Mouse (Mus musculus): ENCODE measurements around the gene Pgs1.

DNA sequence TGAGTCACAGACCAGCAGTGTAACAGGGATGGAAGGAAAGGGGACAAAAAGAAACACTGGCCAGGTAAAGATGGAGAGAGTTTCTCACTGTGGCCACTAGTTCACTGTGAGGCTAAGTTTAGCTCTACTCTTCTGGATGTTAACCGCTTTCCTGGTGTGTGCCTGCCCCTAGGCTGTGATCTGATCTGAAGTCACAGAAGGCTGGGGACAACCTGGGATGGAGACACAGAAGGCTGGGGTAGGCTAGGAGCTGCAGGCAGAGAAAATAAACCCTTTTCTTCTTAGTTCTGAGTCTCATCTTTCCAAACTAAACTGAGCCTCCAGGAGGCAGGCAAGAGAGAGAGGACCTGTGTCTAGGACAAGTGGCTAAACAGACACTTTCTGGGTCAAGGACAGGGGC, 21.8 kb upstream of the Pgs1 start:
- TF ChIP-seq CTCF (conservative IDR thresholded peaks at IDR 0.05; ENCODE audit: low read length): no peak
- no peak for TF ChIP-seq POU5F1 (IDR thresholded peaks at IDR 0.05; ENCODE audit: borderline replicate concordance, low read length)
- TF ChIP-seq NANOG (IDR thresholded peaks at IDR 0.05; ENCODE audit: borderline replicate concordance, low read length): no peak

Measured in E14TG2a.4 (cell line).